Mouse (Mus musculus) brain, embryonic 14.5 days (tissue): ENCODE data around the gene Abraxas1.

Experiments
- CTCF ChIP-seq: fragments of 200-500 bp; IDR thresholded peaks from 2 replicates; pipeline ENCODE4 v1.5.1; 2012; ENCODE audit warnings: inconsistent platforms, mild to moderate bottlenecking, moderate library complexity, borderline replicate concordance; ENCODE audit not compliant: insufficient read depth, insufficient read length; ENCODE audit errors: extremely low read depth
- POLR2A ChIP-seq: fragments of 200-500 bp; IDR thresholded peaks from 2 replicates; pipeline ENCODE4 v1.6.1; 2012; ENCODE audit warnings: mild to moderate bottlenecking, inconsistent platforms, borderline replicate concordance; ENCODE audit not compliant: poor library complexity, insufficient read depth, insufficient read length, severe bottlenecking; ENCODE audit errors: extremely low read depth

- no peak for TF ChIP-seq CTCF
- no peak for TF ChIP-seq POLR2A
Observed at GRCm38 (mm10) chr5:100761736-100762135, 59.0 kb downstream of the Abraxas1 start.
